Mouse (Mus musculus) ES-E14 (cell line): Measurements from ENCODE around the gene Def8.

Experiments used
- CHD2 ChIP-seq: IDR thresholded peaks from 2 replicates; pipeline ENCODE4 v1.6.1; 2014; ENCODE audit warnings: mild to moderate bottlenecking, low read depth, low read length, inconsistent platforms
- HCFC1 ChIP-seq: IDR thresholded peaks from 2 replicates; pipeline ENCODE4 v1.6.1; 2012; ENCODE audit warnings: low read length, inconsistent platforms, borderline replicate concordance; ENCODE audit not compliant: insufficient read depth
- ZC3H11A ChIP-seq: IDR thresholded peaks from 2 replicates; pipeline ENCODE4 v1.6.1; 2012; ENCODE audit warnings: low read depth, mild to moderate bottlenecking, inconsistent platforms, low read length, borderline replicate concordance

GRCm38 (mm10) chr8:123415967-123416943 is 7.1 kb upstream of the Def8 start:
- TF ChIP-seq HCFC1 (no peak), CHD2 (no peak), ZC3H11A (no peak)
